Mouse (Mus musculus) liver, adult (tissue): ENCODE data around the gene Olfr507.

Experiments
- GATA4 ChIP-seq: IDR thresholded peaks from 2 replicates; pipeline ENCODE4 v1.6.1; 2014; ENCODE audit warnings: mild to moderate bottlenecking, low read length; ENCODE audit not compliant: insufficient replicate concordance

Olfr507 gene

DNA sequence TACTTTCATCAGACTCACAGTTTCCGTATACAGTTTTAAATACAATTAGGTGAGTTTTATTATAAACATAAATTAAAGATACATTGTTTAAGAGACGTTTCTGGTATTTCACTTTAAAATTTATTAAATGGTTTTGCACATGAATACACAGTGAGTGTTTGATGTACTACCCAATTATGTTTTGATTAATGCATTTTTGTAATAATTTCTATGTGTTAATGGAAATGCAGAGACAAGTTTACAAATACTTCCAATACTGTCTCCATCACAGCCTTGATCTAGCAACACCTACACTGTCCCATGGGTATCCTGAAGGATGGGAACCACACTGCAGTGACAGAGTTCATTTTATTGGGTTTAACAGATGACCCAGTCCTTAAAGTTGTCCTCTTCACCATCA lies at the start of gene Olfr507:
TSS of gene Olfr507 (plus strand) at position 301 of the 400 bp plus-strand sequence.
- TF ChIP-seq GATA4: no peak

DNA sequence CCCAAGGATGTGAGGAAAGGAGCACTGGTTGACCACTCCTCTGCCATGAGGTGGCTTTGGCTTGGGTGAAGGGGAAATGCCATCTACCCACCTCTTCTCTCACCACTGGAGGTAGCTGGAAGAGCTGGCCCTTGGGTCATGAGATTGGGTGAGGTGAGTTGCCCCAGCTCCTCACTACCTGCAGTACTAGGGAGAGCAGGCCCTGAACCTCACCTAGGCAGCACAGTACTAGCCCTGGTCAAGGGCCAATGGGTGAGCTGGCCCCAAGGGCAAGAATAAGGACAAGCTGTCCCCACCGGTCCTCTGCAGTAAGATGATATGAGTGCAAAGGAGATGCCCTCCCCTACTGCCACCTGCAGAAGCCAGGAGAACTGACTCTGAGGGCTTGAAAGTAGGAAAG lies 31.8 kb upstream of the Olfr507 start:
- TF ChIP-seq GATA4: no peak

DNA sequence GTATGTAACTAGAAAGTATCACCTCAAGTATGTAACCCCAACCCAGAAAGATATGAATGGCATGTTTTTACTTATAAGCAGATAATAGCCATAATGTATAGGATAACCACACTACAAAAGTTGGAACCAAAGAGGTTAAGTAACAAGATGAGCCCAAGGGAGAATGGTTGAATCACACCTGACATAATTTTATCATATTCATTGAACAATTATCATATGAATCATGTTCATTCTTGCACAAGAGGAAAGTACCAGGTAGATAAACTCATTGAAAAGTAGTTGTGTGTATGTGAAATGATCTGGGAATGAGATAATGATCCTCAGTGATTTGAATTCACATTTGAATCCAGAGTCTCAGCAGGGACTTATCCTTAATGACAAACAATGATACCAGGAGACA lies 11.1 kb upstream of the Olfr507 start, which contains the start of gene Olfr506:
TSS of gene Olfr506 (plus strand) at position 301 of the 400 bp plus-strand sequence.
- TF ChIP-seq GATA4: no peak

DNA sequence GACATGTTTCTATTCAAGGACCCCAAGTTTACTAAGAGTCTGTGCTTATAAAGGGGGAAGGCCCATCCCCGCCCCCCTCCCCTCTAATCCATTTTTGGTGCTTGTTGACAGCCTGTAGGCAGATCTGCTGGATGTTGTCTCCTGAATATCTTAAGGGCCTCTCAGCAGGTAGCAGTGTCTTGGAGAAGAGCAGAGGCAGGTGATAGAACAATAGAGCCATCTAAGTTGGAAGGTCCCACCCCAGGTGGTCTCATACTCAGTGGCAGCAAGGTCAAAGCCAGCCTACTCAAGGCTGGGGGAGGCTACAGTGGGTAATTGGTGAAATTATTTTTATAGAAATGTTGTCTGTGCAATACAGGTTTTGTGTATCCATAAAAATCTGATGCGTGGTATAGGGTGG lies 7.5 kb upstream of the Olfr507 start:
- no peak for TF ChIP-seq GATA4

DNA sequence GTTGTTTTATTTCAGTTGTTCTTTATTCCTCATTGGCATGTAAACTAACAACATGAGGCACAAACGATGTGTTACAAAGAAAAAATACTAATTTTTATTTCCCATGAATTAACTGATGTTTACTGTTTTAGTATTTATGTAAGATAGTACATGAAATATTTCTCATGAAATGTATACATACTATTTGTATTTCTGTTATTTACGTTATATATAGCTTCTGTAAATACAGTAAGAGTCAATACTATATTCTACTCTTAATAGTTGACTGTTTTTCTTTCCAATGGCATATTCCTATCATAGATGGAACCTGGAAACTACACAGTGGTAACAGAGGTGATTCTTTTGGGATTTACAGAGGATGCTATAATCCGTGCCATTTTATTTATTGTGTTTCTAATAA lies 8.1 kb downstream of the Olfr507 start, which contains the start of gene Olfr508:
TSS of gene Olfr508 (plus strand) at position 301 of the 400 bp plus-strand sequence.
- no peak for TF ChIP-seq GATA4

DNA sequence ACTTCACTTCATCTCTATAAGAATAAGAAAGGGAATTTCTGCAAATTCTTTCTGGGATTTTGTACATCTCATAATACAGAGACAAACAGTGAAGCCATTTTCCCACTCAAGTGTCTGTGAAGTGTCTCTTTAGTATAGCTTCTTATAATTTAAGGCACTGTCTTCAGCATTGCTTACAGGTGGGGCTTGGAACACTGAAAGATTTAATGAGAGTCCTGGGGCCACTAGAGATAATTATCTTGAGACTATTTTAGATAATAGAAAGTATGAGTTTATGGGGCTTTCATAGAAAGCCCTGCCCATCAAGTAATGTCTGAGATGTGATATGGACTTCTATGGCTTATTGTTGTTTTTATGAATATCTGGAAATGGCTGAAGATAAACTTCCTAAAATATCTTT lies 30.2 kb downstream of the Olfr507 start, which contains the start of gene Olfr509:
TSS of gene Olfr509 (minus strand) at position 101 of the 400 bp plus-strand sequence.
- TF ChIP-seq GATA4: no peak

DNA sequence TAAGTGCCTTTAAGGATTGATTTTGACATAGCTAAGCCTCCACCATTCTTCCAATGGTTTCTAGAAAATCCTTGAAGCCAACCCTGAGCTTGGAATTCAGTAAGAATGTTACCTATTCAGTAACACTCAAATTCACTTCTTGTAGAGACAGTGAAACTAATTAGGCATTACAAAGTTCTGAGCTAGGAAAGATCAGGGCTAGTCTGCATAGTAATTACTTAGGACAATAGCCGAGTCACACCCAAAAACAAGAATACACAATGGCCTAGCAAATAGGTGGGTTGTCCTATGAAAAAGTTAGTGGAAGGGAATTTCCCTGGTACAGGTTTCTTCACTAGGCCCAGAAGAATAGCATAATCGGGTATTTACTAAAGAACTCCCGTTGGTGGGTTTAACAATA lies 40.8 kb downstream of the Olfr507 start:
- no peak for TF ChIP-seq GATA4

DNA sequence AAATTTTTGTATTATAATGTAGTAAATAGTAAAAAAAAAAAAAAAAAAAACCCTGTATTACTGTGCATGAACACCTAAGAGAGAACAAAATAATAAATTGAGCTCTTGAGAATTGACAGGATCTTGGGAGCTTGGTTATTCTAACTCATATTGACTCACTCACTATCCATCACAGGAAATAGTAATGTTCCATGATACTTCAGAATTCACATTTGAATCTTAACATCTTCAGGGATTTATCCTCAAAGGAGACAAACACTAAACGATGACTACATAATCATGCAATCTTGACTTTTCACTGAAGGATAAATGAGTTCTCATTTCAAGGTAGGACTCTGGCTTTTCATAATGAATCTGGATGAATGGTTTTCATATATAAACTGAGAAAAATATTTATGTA lies 44.5 kb downstream of the Olfr507 start, which contains the start of gene Olfr510:
TSS of gene Olfr510 (plus strand) at position 301 of the 400 bp plus-strand sequence.
- no peak for TF ChIP-seq GATA4

DNA sequence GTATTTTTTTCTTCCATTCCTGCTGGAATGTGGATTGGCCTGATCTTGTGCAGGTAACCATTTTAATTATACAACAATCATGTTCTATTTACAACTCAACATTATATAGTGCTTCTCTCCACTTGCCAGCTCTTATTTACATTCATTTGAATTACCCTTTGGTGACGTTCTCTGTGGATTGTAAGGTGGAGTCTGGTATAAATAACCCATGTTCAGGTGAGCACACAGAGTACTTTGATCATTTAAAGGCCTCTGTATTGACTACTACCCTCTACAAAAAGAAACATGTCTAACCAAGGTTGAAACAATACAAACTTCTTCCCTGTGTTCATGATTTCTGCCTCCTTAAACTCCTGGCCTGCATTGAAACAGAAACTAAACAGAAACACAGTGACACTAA lies 49.4 kb downstream of the Olfr507 start:
- no peak for TF ChIP-seq GATA4
